Mouse (Mus musculus): ENCODE results near the gene Car3.

DNA sequence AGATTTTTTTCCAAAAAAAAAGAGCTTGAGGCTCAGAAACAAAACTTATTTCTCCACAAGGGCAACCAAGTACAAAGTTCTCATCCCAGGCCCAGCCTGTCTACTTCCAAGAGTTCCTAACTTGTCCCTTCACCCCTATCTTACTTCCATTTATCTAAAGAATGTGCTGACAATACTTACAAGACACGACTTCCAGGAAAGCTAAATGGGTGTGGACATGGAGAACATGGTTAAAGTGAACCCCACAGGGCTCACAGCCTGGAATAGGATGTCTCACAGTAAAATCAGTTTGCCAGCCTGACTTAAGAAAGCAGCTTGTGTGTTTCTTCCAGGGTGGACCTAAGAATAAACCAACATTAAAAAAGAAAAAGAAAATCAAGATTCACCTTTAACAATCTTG, 7.2 kb downstream of the Car3 start:
- TF ChIP-seq CTCF (IDR thresholded peaks at IDR 0.05; ENCODE audit: insufficient read depth, low read depth, low read length) = no peak
- no peak for TF ChIP-seq POLR2A (IDR thresholded peaks at IDR 0.05; ENCODE audit: insufficient read depth, low read depth, low read length)

All from olfactory bulb, adult 2 months (tissue).